Mouse (Mus musculus) heart, embryonic 15.5 days (tissue): Measurements from ENCODE around the gene Slmap. TPM values are rescaled to one million over a fixed set of nuclear protein-coding genes. Genes with fewer than 3 reads are reported as not detected.
"Not testable (repeated sequence)": the region's sequence is repeated elsewhere in the genome, so short reads cannot be mapped to it uniquely, and the experiment has no call there.

Experiments used
- ATAC-seq: fragments of 200-750 bp; cut with Nextera tagmentation; replicated peaks from 2 replicates; pipeline ENCODE4 v1.8.0; 2017; ENCODE audit warnings: low read depth, moderate TSS enrichment; ENCODE audit not compliant: insufficient number of reproducible peaks, insufficient read depth, low FRiP score
- H3K27ac ChIP-seq: fragments of 300-500 bp; sonication (generic); 2 replicates; pipeline ENCODE4 v1.5.1; 2015; ENCODE audit warnings: mild to moderate bottlenecking, inconsistent platforms
- H3K27me3 ChIP-seq: fragments of 300-500 bp; sonication (generic); 2 replicates; pipeline ENCODE4 v1.6.1; 2015; ENCODE audit warnings: inconsistent platforms
- H3K36me3 ChIP-seq: fragments of 300-500 bp; sonication (generic); 2 replicates; pipeline ENCODE4 v1.6.1; 2015; ENCODE audit warnings: mild to moderate bottlenecking, inconsistent platforms
- H3K4me1 ChIP-seq: fragments of 300-500 bp; sonication (generic); replicated peaks from 2 replicates; pipeline ENCODE4 v1.6.1; 2015; ENCODE audit warnings: inconsistent platforms
- H3K4me2 ChIP-seq: fragments of 300-500 bp; sonication (generic); 2 replicates; pipeline ENCODE4 v1.6.1; 2015; ENCODE audit warnings: inconsistent platforms, mild to moderate bottlenecking, moderate library complexity
- H3K4me3 ChIP-seq: fragments of 300-500 bp; sonication (generic); 2 replicates; pipeline ENCODE4 v1.5.1; 2015; ENCODE audit warnings: mild to moderate bottlenecking, inconsistent platforms
- H3K9ac ChIP-seq: fragments of 300-500 bp; sonication (generic); 2 replicates; pipeline ENCODE4 v1.6.1; 2015; ENCODE audit warnings: mild to moderate bottlenecking, inconsistent platforms
- H3K9me3 ChIP-seq: fragments of 300-500 bp; sonication (generic); replicated peaks from 2 replicates; pipeline ENCODE4 v1.6.1; 2016; ENCODE audit warnings: inconsistent platforms
- WGBS: fragments of 180-500 bp; shearing (Covaris S2); methylation state at CpG from one replicate; pipeline ENCODE4 v1.1.7; 2015; ENCODE audit warnings: mixed read lengths; 5-methylcytosine and 5-hydroxymethylcytosine counted together
- polyA plus RNA-seq: library from polyadenylated mRNA; unstranded; fragments of >200 nt; fragmentation: Nextera tagmentation; extraction: Ambion mirVana; gene quantifications from 2 replicates; pipeline ENCODE4 v1.2.1, GENCODE M21; 2015

Gene Slmap
- polyA plus RNA-seq, 1 experiment from 2014 or later, result 141 TPM

GRCm38 (mm10) chr14:26385659-26386058 lies 149.1 kb downstream of the Slmap start:
- WGBS, result 80% methylated on average over 2 of the region's 2 CpGs
- not testable (repeated sequence) for ATAC-seq

GRCm38 (mm10) chr14:26379071-26379470 lies 155.7 kb downstream of the Slmap start:
- Histone ChIP-seq H3K4me3 (no peak overlapping the region), H3K27me3 (no peaks in the 10 kb centered on the region), H3K9ac (no peak overlapping the region), H3K27ac (no peak overlapping the region), H3K4me1 (no peaks in the 10 kb centered on the region), H3K4me2 (no peak overlapping the region), H3K9me3 (no peaks in the 10 kb centered on the region), H3K36me3 (no peaks in the 10 kb centered on the region)
- no peak for ATAC-seq
- 57% methylated on average over 3 of the region's 3 CpGs for WGBS

More at GRCm38 (mm10) chr14:26385659-26386058, 149.1 kb downstream of the Slmap start:
- H3K27ac ChIP-seq, H3K9me3 ChIP-seq, H3K4me1 ChIP-seq, H3K4me2 ChIP-seq, H3K9ac ChIP-seq, H3K27me3 ChIP-seq, H3K36me3 ChIP-seq, H3K4me3 ChIP-seq: not testable (repeated sequence)

GRCm38 (mm10) chr14:26376652-26377051 lies 158.1 kb downstream of the Slmap start:
- no peak overlapping the region for H3K27ac ChIP-seq
- no peaks in the 10 kb centered on the region for H3K9me3 ChIP-seq
- WGBS, result 1% methylated on average over 2 of the region's 2 CpGs
- H3K4me3 ChIP-seq, result no peak overlapping the region
- H3K9ac ChIP-seq, result no peak overlapping the region
- ATAC-seq, result no peak
- no peaks in the 10 kb centered on the region for H3K36me3 ChIP-seq
- H3K27me3 ChIP-seq, result no peaks in the 10 kb centered on the region
- H3K4me2 ChIP-seq, result no peak overlapping the region
- H3K4me1 ChIP-seq, result no peaks in the 10 kb centered on the region

Other genes starting within 250 kb of the Slmap start
- gene Dennd6a, start 38.9 kb upstream of the Slmap start, polyA plus RNA-seq, result 20.3 and 21.7 TPM in 2 replicates
- 391 and 431 TPM in 2 replicates for gene Arf4, start 103.1 kb upstream of the Slmap start, polyA plus RNA-seq
- 7.1 and 8.0 TPM in 2 replicates for gene Pde12, start 135.0 kb upstream of the Slmap start, polyA plus RNA-seq
- gene Dnah12, start 158.3 kb upstream of the Slmap start, polyA plus RNA-seq, result 0.09 TPM in 2 replicates